Mouse (Mus musculus) MEL (cell line): ENCODE data around the gene Lexm. TPM values are rescaled to one million over a fixed set of nuclear protein-coding genes. Genes with fewer than 3 reads are reported as not detected.

ENCODE experiments used
- DNase-seq: peaks from one replicate; pipeline ENCODE4 v3.0.0; 2011; ENCODE audit warnings: low read depth, low spot score
- H3K27ac ChIP-seq: 2 replicates; pipeline ENCODE4 v1.5.1; 2012; ENCODE audit warnings: low read depth, mild to moderate bottlenecking, control low read depth, low read length, moderate library complexity; ENCODE audit not compliant: control insufficient read depth
- H3K27me3 ChIP-seq, 2 experiments: fragments of 150-350 bp in 1 of 2; sonication (generic) in 1 of 2; 2 replicates each; pipeline ENCODE4 v1.6.1; 2012; ENCODE audit warnings: low read length in 2 of 2, mild to moderate bottlenecking in 2 of 2, improper control_type of control experiment in 1 of 2, moderate library complexity in 1 of 2; ENCODE audit not compliant: insufficient read depth in 2 of 2, control insufficient read depth in 1 of 2
- H3K36me3 ChIP-seq, 2 experiments: 2 replicates each; pipeline ENCODE4 v1.6.1; 2012 to 2014; ENCODE audit warnings: low read length in 2 of 2, improper control_type of control experiment in 1 of 2, inconsistent platforms in 1 of 2, mild to moderate bottlenecking in 1 of 2; ENCODE audit not compliant: insufficient read depth in 2 of 2, control insufficient read depth in 1 of 2
- H3K4me1 ChIP-seq, 2 experiments: fragments of 150-350 bp in 1 of 2; sonication (generic) in 1 of 2; 2 replicates each; pipeline ENCODE4 v1.6.1; 2012; ENCODE audit warnings: low read length in 2 of 2, improper control_type of control experiment in 1 of 2, mild to moderate bottlenecking in 1 of 2; ENCODE audit not compliant: insufficient read depth in 2 of 2, control insufficient read depth in 1 of 2
- H3K4me3 ChIP-seq, 2 experiments: fragments of 150-350 bp in 1 of 2; sonication (generic) in 1 of 2; 2 replicates each; pipeline ENCODE4 v1.5.1; 2012; ENCODE audit warnings: low read depth in 2 of 2, low read length in 2 of 2, mild to moderate bottlenecking in 2 of 2, moderate library complexity in 2 of 2, control low read depth in 1 of 2, improper control_type of control experiment in 1 of 2; ENCODE audit not compliant: control insufficient read depth in 1 of 2, insufficient read depth in 1 of 2
- H3K79me2 ChIP-seq: 2 replicates; pipeline ENCODE4 v1.6.1; 2012; ENCODE audit warnings: mild to moderate bottlenecking, low read length, moderate library complexity; ENCODE audit not compliant: control insufficient read depth, poor library complexity, insufficient read depth
- H3K9ac ChIP-seq: 2 replicates; pipeline ENCODE4 v1.6.1; 2012; ENCODE audit warnings: low read depth, mild to moderate bottlenecking, control low read depth, low read length, moderate library complexity; ENCODE audit not compliant: control insufficient read depth, poor library complexity, severe bottlenecking
- H3K9me3 ChIP-seq: fragments of 150-350 bp; sonication (generic); replicated peaks from 2 replicates; pipeline ENCODE4 v1.6.1; 2012; ENCODE audit warnings: mild to moderate bottlenecking, low read length, improper control_type of control experiment, moderate library complexity; ENCODE audit not compliant: insufficient read depth
- BHLHE40 ChIP-seq: IDR thresholded peaks from 2 replicates; pipeline ENCODE4 v1.6.1; 2012; ENCODE audit warnings: low read depth, mild to moderate bottlenecking, inconsistent platforms, low read length, improper control_type of control experiment, borderline replicate concordance
- CHD1 ChIP-seq: IDR thresholded peaks from 2 replicates; pipeline ENCODE4 v1.6.1; 2012; ENCODE audit warnings: low read depth, mild to moderate bottlenecking, inconsistent platforms, low read length, improper control_type of control experiment
- CHD2 ChIP-seq: IDR thresholded peaks from 2 replicates; pipeline ENCODE4 v1.6.1; 2011; ENCODE audit warnings: low read length, improper control_type of control experiment
- CTCF ChIP-seq, 3 experiments: IDR thresholded peaks in 2 of 3; conservative IDR thresholded peaks in 1 of 3; 2 replicates each; pipeline ENCODE4 v1.5.1; 2011 to 2012; ENCODE audit warnings: low read length in 3 of 3, low read depth in 2 of 3, mild to moderate bottlenecking in 2 of 3, improper control_type of control experiment in 1 of 3, inconsistent platforms in 1 of 3, mixed read lengths in 1 of 3, moderate library complexity in 1 of 3; ENCODE audit not compliant: control insufficient read depth in 1 of 3, insufficient read depth in 1 of 3, poor library complexity in 1 of 3, severe bottlenecking in 1 of 3
- E2F4 ChIP-seq: IDR thresholded peaks from 2 replicates; pipeline ENCODE4 v1.6.1; 2011; ENCODE audit warnings: low read depth, low read length, improper control_type of control experiment, borderline replicate concordance
- ELF1 ChIP-seq: IDR thresholded peaks from 2 replicates; pipeline ENCODE4 v1.6.1; 2014; ENCODE audit warnings: low read depth, mild to moderate bottlenecking, inconsistent platforms, low read length, improper control_type of control experiment, moderate library complexity
- ETS1 ChIP-seq: IDR thresholded peaks from 2 replicates; pipeline ENCODE4 v1.6.1; 2012; ENCODE audit warnings: low read depth, mild to moderate bottlenecking, inconsistent platforms, low read length, improper control_type of control experiment, moderate library complexity
- GATA1 ChIP-seq: IDR thresholded peaks from 2 replicates; pipeline ENCODE4 v1.6.1; 2011; ENCODE audit warnings: low read depth, low read length, improper control_type of control experiment
- HCFC1 ChIP-seq: IDR thresholded peaks from 2 replicates; pipeline ENCODE4 v1.6.1; 2012; ENCODE audit warnings: low read depth, mild to moderate bottlenecking, inconsistent platforms, low read length, improper control_type of control experiment, moderate library complexity
- KAT2A ChIP-seq: conservative IDR thresholded peaks from 2 replicates; pipeline ENCODE4 v1.6.1; 2012; ENCODE audit warnings: low read depth, low read length, improper control_type of control experiment, inconsistent platforms
- MAZ ChIP-seq: IDR thresholded peaks from 2 replicates; pipeline ENCODE4 v1.6.1; 2012; ENCODE audit warnings: low read depth, mild to moderate bottlenecking, inconsistent platforms, low read length, improper control_type of control experiment
- MXI1 ChIP-seq: IDR thresholded peaks from 2 replicates; pipeline ENCODE4 v1.6.1; 2011; ENCODE audit warnings: mild to moderate bottlenecking, low read depth, low read length, improper control_type of control experiment
- NELFE ChIP-seq: IDR thresholded peaks from 2 replicates; pipeline ENCODE4 v1.6.1; 2011; ENCODE audit warnings: low read depth, low read length, improper control_type of control experiment
- NRF1 ChIP-seq: IDR thresholded peaks from 2 replicates; pipeline ENCODE4 v1.6.1; 2014; ENCODE audit warnings: low read depth, mild to moderate bottlenecking, inconsistent platforms, low read length, improper control_type of control experiment, moderate library complexity; ENCODE audit not compliant: poor library complexity, insufficient read depth, severe bottlenecking
- POLR2AphosphoS2 ChIP-seq: IDR thresholded peaks from 2 replicates; pipeline ENCODE4 v1.6.1; 2011; ENCODE audit warnings: low read length, improper control_type of control experiment
- SIN3A ChIP-seq: IDR thresholded peaks from 2 replicates; pipeline ENCODE4 v1.6.1; 2012; ENCODE audit warnings: low read length, improper control_type of control experiment, inconsistent platforms
- SMC3 ChIP-seq: IDR thresholded peaks from 2 replicates; pipeline ENCODE4 v1.6.1; 2011; ENCODE audit warnings: low read depth, low read length, improper control_type of control experiment
- TAL1 ChIP-seq: IDR thresholded peaks from 2 replicates; pipeline ENCODE4 v1.6.1; 2012; ENCODE audit warnings: mild to moderate bottlenecking, inconsistent platforms, low read length, moderate library complexity, mixed read lengths
- TBP ChIP-seq: IDR thresholded peaks from 2 replicates; pipeline ENCODE4 v1.8.0; 2011; ENCODE audit warnings: low read depth, low read length, improper control_type of control experiment
- TCF12 ChIP-seq: IDR thresholded peaks from 2 replicates; pipeline ENCODE4 v1.6.1; 2014; ENCODE audit warnings: low read depth, mild to moderate bottlenecking, inconsistent platforms, low read length, improper control_type of control experiment, moderate library complexity
- UBTF ChIP-seq: IDR thresholded peaks from 2 replicates; pipeline ENCODE4 v1.6.1; 2012; ENCODE audit warnings: low read depth, mild to moderate bottlenecking, inconsistent platforms, low read length, improper control_type of control experiment, moderate library complexity, borderline replicate concordance; ENCODE audit not compliant: insufficient read depth
- USF2 ChIP-seq, 2 experiments: IDR thresholded peaks; 2 replicates each; pipeline ENCODE4 v1.6.1; 2011 to 2012; ENCODE audit warnings: improper control_type of control experiment in 2 of 2, low read length in 2 of 2, borderline replicate concordance in 1 of 2, inconsistent platforms in 1 of 2, low read depth in 1 of 2, mild to moderate bottlenecking in 1 of 2; ENCODE audit not compliant: insufficient read depth in 1 of 2
- ZKSCAN1 ChIP-seq: IDR thresholded peaks from 2 replicates; pipeline ENCODE4 v1.6.1; 2012; ENCODE audit warnings: low read depth, mild to moderate bottlenecking, inconsistent platforms, low read length, improper control_type of control experiment, moderate library complexity
- ZMIZ1 ChIP-seq: IDR thresholded peaks from 2 replicates; pipeline ENCODE4 v1.6.1; 2012; ENCODE audit warnings: low read depth, mild to moderate bottlenecking, inconsistent platforms, low read length, improper control_type of control experiment, moderate library complexity
- ZNF384 ChIP-seq: IDR thresholded peaks from 2 replicates; pipeline ENCODE4 v1.6.1; 2012; ENCODE audit warnings: low read depth, mild to moderate bottlenecking, inconsistent platforms, low read length, improper control_type of control experiment
- polyA plus RNA-seq, 2 experiments: library from polyadenylated mRNA; stranded (reverse) in 1 of 2; unstranded in 1 of 2; fragments of >175 nt in 1 of 2; fragments of >200 nt in 1 of 2; gene quantifications; 2 replicates each; pipeline versions ENCODE4 v1.2.1 to v1.2.4; 2012; ENCODE audit warnings: low replicate concordance in 2 of 2, low read depth in 1 of 2; ENCODE audit not compliant: insufficient read length in 2 of 2, insufficient read depth in 1 of 2, missing spikeins in 1 of 2
- total RNA-seq: library from RNA; depleted of rRNA; stranded (reverse); fragments of 300-350 nt; gene quantifications from 2 replicates; pipeline ENCODE4 v1.2.3, GENCODE M21; 2012

Gene Lexm
- total and polyA plus RNA-seq, 3 experiments, result 6.1 to 17.5 TPM; not detected in 1

- H3K27ac ChIP-seq, result no peak overlapping the region
- H3K36me3 ChIP-seq, result no peaks in the 10 kb centered on the region
- TF ChIP-seq MXI1 (no peak), GATA1 (no peak), CHD2 (no peak), BHLHE40 (no peak), SMC3 (no peak), SIN3A (no peak), CHD1 (no peak), TBP (no peak), NRF1 (no peak), ETS1 (no peak), E2F4 (no peak), TCF12 (no peak), POLR2AphosphoS2 (no peak), USF2 (IDR thresholded peaks at IDR 0.05; ENCODE audit: borderline replicate concordance in 1 of 2, insufficient read depth in 1 of 2, low read depth in 1 of 2, low read length in 2 of 2) (no peak), ZKSCAN1 (no peak), UBTF (no peak)
- no peak for DNase-seq
- H3K9ac ChIP-seq, result no peak overlapping the region
- H3K4me3 ChIP-seq, result no peak overlapping the region
- H3K4me1 ChIP-seq, result no peaks in the 10 kb centered on the region
- H3K9me3 ChIP-seq, result no peaks in the 10 kb centered on the region
- no peaks in the 10 kb centered on the region for H3K79me2 ChIP-seq
- peaks cover 0 to 10% of the 10 kb centered on the region in 2 experiments; a peak in 3 of 4 replicates for H3K27me3 ChIP-seq
These were observed 68.9 kb downstream of the Lexm start for GRCm38 (mm10) chr4:106548113-106548512.

DNA sequence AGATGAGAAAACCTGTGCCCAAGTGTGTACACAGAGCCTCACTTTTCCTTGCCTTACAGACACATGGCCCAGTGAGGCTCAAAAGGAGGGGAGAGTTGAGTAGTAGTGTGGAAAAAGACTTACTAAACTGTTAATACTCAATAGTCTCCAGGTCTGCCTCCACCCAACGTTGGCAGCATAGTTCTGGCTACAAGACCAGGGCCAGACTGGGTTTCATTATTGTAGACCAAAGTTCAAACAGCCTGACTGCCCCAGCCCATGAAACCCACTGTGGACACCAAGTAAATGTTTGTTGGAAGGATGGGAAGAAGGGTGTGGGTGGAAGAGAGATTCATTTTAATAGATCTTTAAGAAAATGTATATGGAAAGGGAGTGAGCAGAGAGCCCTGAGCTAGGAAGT is 70.1 kb downstream of the Lexm start:
- DNase-seq, result no peak
- Histone ChIP-seq H3K27me3 (peaks cover 0 to 11% of the 10 kb centered on the region in 2 experiments; a peak in 3 of 4 replicates), H3K9me3 (no peaks in the 10 kb centered on the region), H3K27ac (no peak overlapping the region), H3K79me2 (no peaks in the 10 kb centered on the region), H3K9ac (no peak overlapping the region), H3K4me3 (no peak overlapping the region), H3K4me1 (no peaks in the 10 kb centered on the region), H3K36me3 (no peaks in the 10 kb centered on the region)
- TF ChIP-seq SMC3 (no peak), UBTF (no peak), NELFE (no peak), ETS1 (no peak), ELF1 (no peak), POLR2AphosphoS2 (no peak), ZNF384 (no peak), CHD1 (no peak), HCFC1 (no peak), MAZ (no peak), ZMIZ1 (no peak), E2F4 (no peak), SIN3A (no peak), BHLHE40 (no peak), CTCF (IDR thresholded peaks at IDR 0.05 in 2 of 3, conservative IDR thresholded peaks at IDR 0.05 in 1 of 3; ENCODE audit: control insufficient read depth in 1 of 3, insufficient read depth in 1 of 3, low read depth in 2 of 3, low read length in 3 of 3, poor library complexity in 1 of 3, severe bottlenecking in 1 of 3) (no peak), ZKSCAN1 (no peak), KAT2A (no peak), TAL1 (no peak)
